Mouse (Mus musculus) CH12.LX (cell line): ENCODE measurements around the gene H2-M10.5.

ENCODE experiments used
- CHD2 ChIP-seq: IDR thresholded peaks from 2 replicates; pipeline ENCODE4 v1.6.1; 2011; ENCODE audit warnings: low read length, improper control_type of control experiment
- CTCF ChIP-seq, 2 experiments: IDR thresholded peaks in 1 of 2; conservative IDR thresholded peaks in 1 of 2; 2 replicates each; pipeline ENCODE4 v1.5.1; 2011 to 2012; ENCODE audit warnings: low read depth in 2 of 2, low read length in 2 of 2, improper control_type of control experiment in 1 of 2, inconsistent platforms in 1 of 2, mild to moderate bottlenecking in 1 of 2, moderate library complexity in 1 of 2
- EP300 ChIP-seq: IDR thresholded peaks from 2 replicates; pipeline ENCODE4 v1.6.1; 2011; ENCODE audit warnings: low read length, improper control_type of control experiment
- POLR2A ChIP-seq: IDR thresholded peaks from 2 replicates; pipeline ENCODE4 v1.6.1; 2011; ENCODE audit warnings: low read depth, mild to moderate bottlenecking, improper control_type of control experiment, low read length
- SMC3 ChIP-seq: IDR thresholded peaks from 2 replicates; pipeline ENCODE4 v1.6.1; 2011; ENCODE audit warnings: low read depth, low read length, improper control_type of control experiment
- USF2 ChIP-seq: conservative IDR thresholded peaks from 2 replicates; pipeline ENCODE4 v1.6.1; 2011; ENCODE audit warnings: low read depth, low read length, improper control_type of control experiment

- TF ChIP-seq EP300 (no peak), POLR2A (no peak), SMC3 (no peak), CTCF (conservative IDR thresholded peaks at IDR 0.05 in 1 of 2, IDR thresholded peaks at IDR 0.05 in 1 of 2; ENCODE audit: low read depth in 2 of 2, low read length in 2 of 2) (no peak), CHD2 (no peak), USF2 (no peak)
Observed at GRCm38 (mm10) chr17:36781533-36781932, 8.8 kb downstream of the H2-M10.5 start.
